Mouse (Mus musculus) heart, postnatal 0 days (tissue): ENCODE results near the gene Arf5. TPM values are rescaled to one million over a fixed set of nuclear protein-coding genes. Genes with fewer than 3 reads are reported as not detected.
A peak's percentile ranks its signal among the peaks of the same experiment; 100 is the strongest.

Source experiments
- ATAC-seq: fragments of 200-750 bp; cut with Nextera tagmentation; 2 replicates; pipeline ENCODE4 v1.8.0; 2017; ENCODE audit warnings: low read depth, moderate number of reproducible peaks, moderate library complexity; ENCODE audit not compliant: insufficient read depth
- DNase-seq: peaks from one replicate; pipeline ENCODE4 v3.0.0-alpha.2; 2016; ENCODE audit warnings: low spot score
- H3K27ac ChIP-seq: fragments of 300-500 bp; sonication (generic); 2 replicates; pipeline ENCODE4 v1.5.1; 2014; ENCODE audit warnings: low read depth, mild to moderate bottlenecking
- H3K27me3 ChIP-seq: fragments of 300-500 bp; sonication (generic); 2 replicates; pipeline ENCODE4 v1.6.1; 2014; ENCODE audit warnings: low read length, mixed read lengths; ENCODE audit not compliant: control insufficient read depth, insufficient read depth
- H3K36me3 ChIP-seq: fragments of 300-500 bp; sonication (generic); replicated peaks from 2 replicates; pipeline ENCODE4 v1.6.1; 2014; ENCODE audit warnings: low read length, mixed read lengths; ENCODE audit not compliant: control insufficient read depth, insufficient read depth
- H3K4me1 ChIP-seq: fragments of 300-500 bp; sonication (generic); 2 replicates; pipeline ENCODE4 v1.6.1; 2014; ENCODE audit warnings: antibody characterized with exemption; ENCODE audit not compliant: control insufficient read depth, insufficient read depth
- H3K4me2 ChIP-seq: fragments of 300-500 bp; sonication (generic); 2 replicates; pipeline ENCODE4 v1.6.1; 2014; ENCODE audit warnings: low read depth, mild to moderate bottlenecking, low read length, moderate library complexity
- H3K4me3 ChIP-seq: fragments of 300-500 bp; sonication (generic); 2 replicates; pipeline ENCODE4 v1.5.1; 2014; ENCODE audit warnings: low read depth, low read length
- H3K9ac ChIP-seq: fragments of 300-500 bp; sonication (generic); replicated peaks from 2 replicates; pipeline ENCODE4 v1.6.1; 2014; ENCODE audit warnings: low read depth, low read length, mixed read lengths
- H3K9me3 ChIP-seq: fragments of 300-500 bp; sonication (generic); replicated peaks from 2 replicates; pipeline ENCODE4 v1.6.1; 2016; ENCODE audit warnings: low read length; ENCODE audit not compliant: control insufficient read depth
- CTCF ChIP-seq: IDR thresholded peaks from 2 replicates; pipeline ENCODE4 v1.5.1; 2016; ENCODE audit warnings: antibody characterized with exemption, control low read depth, low read depth
- EP300 ChIP-seq: IDR thresholded peaks from 2 replicates; pipeline ENCODE4 v1.6.1; 2016; ENCODE audit warnings: antibody characterized with exemption, low read depth
- WGBS: fragments of 180-500 bp; shearing (Covaris S2); extraction: QIAGEN DNeasy Blood & Tissue Kit; methylation state at CpG from one replicate; pipeline ENCODE4 v1.1.7; 2014; 5-methylcytosine and 5-hydroxymethylcytosine counted together
- polyA plus RNA-seq: library from polyadenylated mRNA; unstranded; fragments of >200 nt; fragmentation: Nextera tagmentation; extraction: Ambion mirVana; gene quantifications from 2 replicates; pipeline ENCODE4 v1.2.1, GENCODE M21; 2015
- total RNA-seq: library from RNA; depleted of rRNA; stranded (reverse); fragments of >200 nt; gene quantifications from 2 replicates; pipeline ENCODE4 v1.2.3, GENCODE M21; 2014; ENCODE audit warnings: low replicate concordance

The Arf5 gene
- total and polyA plus RNA-seq, 2 experiments from 2014 or later: 219 to 235 TPM

DNA sequence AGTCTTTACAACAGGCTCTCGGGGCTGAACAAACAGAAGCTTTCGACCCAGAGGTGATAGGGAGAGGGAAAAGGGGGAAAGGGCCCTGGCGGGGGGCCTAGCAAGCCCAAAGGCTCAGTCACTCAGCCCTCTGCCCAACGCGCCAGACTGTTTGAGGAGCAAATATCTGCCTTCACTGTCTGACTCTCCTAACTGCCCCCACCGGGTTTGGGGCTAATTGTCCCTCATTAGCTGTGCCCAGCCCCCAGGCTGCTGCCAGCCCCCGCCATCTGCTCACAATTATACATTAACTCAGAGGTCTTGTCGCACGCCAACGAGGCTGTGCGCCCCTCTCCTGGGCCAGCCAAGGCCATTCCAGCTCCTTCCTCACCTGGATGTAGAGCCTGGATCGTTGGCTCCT is 27.6 kb downstream of the Arf5 start:
- no peak for TF ChIP-seq EP300
- no peak for TF ChIP-seq CTCF
- ATAC-seq (no peak), DNase-seq (no peak)
- H3K36me3 ChIP-seq: no peaks in the 10 kb centered on the region
- H3K4me3 ChIP-seq: no peak overlapping the region
- no peak overlapping the region for H3K4me2 ChIP-seq
- under 1% methylated on average over 12 of the region's 12 CpGs for WGBS
- no peaks in the 10 kb centered on the region for H3K4me1 ChIP-seq
- H3K27ac ChIP-seq: no peak overlapping the region
- H3K9ac ChIP-seq: no peak overlapping the region
- no peaks in the 10 kb centered on the region for H3K9me3 ChIP-seq
- H3K27me3 ChIP-seq: peaks cover 34% of the 10 kb centered on the region

DNA sequence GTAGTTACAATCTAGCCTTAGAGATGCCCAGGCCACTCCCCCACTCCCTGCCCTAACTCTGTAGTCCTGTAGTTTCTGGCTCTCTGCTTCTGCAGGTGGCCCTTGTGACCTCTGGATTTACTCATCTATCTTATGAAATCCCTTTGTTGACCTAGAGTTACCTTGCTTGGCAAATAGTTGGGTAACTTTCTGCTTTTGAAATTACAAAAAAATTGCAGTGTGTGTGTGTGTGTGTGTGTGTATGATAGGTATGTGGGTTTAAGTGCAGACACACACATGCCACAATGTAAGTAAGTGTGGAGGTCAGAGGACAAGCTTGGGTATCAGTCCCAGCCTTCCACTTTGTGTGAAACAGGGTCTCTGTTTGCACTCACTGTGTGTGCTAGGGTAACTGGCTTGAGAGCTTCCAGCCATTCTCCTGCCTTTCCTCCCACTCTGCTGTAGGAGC is 35.9 kb downstream of the Arf5 start:
- no peak overlapping the region for H3K27ac ChIP-seq
- no peaks in the 10 kb centered on the region for H3K9me3 ChIP-seq
- DNase-seq (no peak), ATAC-seq (no peak)
- H3K4me1 ChIP-seq: no peaks in the 10 kb centered on the region
- no peak overlapping the region for H3K4me3 ChIP-seq
- H3K4me2 ChIP-seq: no peak overlapping the region
- no peaks in the 10 kb centered on the region for H3K27me3 ChIP-seq
- no peaks in the 10 kb centered on the region for H3K36me3 ChIP-seq
- no peak overlapping the region for H3K9ac ChIP-seq
- TF ChIP-seq EP300 (no peak), CTCF (no peak)

DNA sequence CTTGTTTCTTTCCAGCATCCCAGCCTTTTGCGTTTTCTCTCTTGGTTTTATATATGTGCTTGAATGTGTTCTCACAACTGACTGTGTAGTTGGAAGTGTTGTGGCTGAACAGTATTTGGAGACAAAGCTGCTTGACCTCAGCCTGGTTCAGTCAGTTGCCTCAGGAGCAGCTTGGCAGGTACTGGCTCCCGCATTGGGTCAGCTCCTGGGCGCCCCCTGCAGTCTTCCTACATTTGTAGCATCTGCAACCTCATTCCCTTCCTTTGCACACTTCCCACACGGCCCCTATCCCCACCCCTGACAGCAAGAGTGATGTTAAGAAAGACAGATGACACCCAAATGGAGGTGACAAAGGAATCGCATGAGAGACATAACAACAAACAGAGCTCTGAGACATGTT is 37.2 kb downstream of the Arf5 start:
- WGBS: 4% methylated on average over 5 of the region's 5 CpGs
- Histone ChIP-seq H3K4me2 (no peak overlapping the region), H3K9me3 (no peaks in the 10 kb centered on the region), H3K27ac (no peak overlapping the region), H3K9ac (no peak overlapping the region), H3K4me3 (no peak overlapping the region), H3K4me1 (no peaks in the 10 kb centered on the region), H3K27me3 (no peaks in the 10 kb centered on the region), H3K36me3 (no peaks in the 10 kb centered on the region)
- ATAC-seq: no peak
- TF ChIP-seq EP300 (no peak), CTCF (peak; percentile 58)
- peak; percentile 34 for DNase-seq

DNA sequence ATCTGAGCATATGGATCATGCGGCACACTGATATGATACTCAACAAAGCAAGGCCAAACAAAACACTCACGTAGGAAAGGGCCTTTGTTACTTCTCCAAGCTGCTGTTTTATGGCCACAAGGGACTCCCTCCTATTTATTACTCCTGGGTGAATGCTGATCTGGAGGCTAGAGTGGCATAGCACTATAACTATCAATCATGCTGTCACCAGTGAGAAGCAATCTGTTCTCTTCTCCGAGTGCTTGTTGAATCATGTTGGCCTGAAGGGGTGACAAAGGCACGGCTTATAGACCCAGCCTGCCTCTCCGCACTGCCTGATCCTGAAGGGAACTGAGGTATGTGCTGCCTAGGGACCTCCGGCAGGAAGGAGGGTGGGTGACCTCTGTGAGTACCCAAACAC is 41.3 kb downstream of the Arf5 start:
- 35% methylated on average over 6 of the region's 6 CpGs for WGBS
- no peak overlapping the region for H3K27ac ChIP-seq
- H3K27me3 ChIP-seq: no peaks in the 10 kb centered on the region
- no peaks in the 10 kb centered on the region for H3K36me3 ChIP-seq
- TF ChIP-seq EP300 (no peak), CTCF (no peak)
- no peaks in the 10 kb centered on the region for H3K4me1 ChIP-seq
- DNase-seq (no peak), ATAC-seq (no peak)
- no peak overlapping the region for H3K9ac ChIP-seq
- no peaks in the 10 kb centered on the region for H3K9me3 ChIP-seq
- no peak overlapping the region for H3K4me2 ChIP-seq
- no peak overlapping the region for H3K4me3 ChIP-seq

DNA sequence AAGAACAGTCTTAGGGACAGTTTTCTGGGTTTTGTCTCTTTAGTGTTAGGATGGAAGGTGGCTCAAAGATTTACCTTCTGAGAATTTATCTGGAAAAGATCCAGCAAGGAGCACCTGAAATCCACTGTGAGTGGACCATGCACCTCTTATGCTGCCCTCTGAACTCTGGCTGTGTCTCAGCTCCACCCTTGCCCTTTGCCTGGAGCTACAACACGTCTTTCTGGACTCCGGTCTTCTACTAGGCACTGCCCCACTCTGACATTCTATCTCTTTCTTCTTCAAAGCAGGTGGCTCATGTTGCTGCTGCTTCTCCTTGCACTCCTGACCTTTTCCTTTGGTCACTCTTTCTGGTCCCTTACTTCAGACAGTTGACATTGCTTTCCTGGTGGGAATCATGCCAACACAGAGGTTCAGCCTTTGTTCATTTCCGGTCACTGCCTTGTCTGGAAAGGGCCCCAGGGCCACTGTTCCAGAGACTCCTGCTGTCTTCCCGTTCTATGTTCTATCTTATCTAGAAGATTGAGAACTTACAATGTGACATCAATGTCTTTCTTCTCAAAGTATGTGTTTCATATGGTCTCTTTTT is 46.8 kb downstream of the Arf5 start:
- DNase-seq (no peak), ATAC-seq (no peak)
- WGBS: 42% methylated on average over 4 of the region's 4 CpGs
- Histone ChIP-seq H3K36me3 (no peaks in the 10 kb centered on the region), H3K27me3 (no peaks in the 10 kb centered on the region), H3K9me3 (no peaks in the 10 kb centered on the region), H3K4me2 (no peak overlapping the region), H3K27ac (no peak overlapping the region), H3K4me3 (no peak overlapping the region), H3K9ac (no peak overlapping the region), H3K4me1 (no peaks in the 10 kb centered on the region)
- TF ChIP-seq CTCF: no peak
- TF ChIP-seq EP300: no peak

DNA sequence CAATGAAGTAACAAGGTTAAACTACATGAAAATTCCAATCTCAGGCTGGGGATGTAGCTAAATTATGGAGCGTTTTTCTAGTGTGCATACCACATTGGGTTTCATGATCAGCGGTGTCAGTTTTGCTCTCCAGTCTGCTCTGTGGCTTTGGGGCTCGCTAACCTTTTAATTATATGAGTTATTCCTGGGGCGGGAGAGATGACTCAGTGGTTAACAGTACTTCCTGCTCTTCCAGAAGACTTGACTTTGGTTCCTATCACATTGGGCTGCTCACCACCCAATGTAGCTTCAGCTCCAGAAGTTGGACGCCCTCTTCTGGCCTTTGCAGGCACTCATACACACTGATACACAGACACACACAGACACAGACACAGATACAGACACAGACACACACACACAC is 47.3 kb downstream of the Arf5 start:
- ATAC-seq (no peak), DNase-seq (no peak)
- no peaks in the 10 kb centered on the region for H3K27me3 ChIP-seq
- no peak overlapping the region for H3K27ac ChIP-seq
- H3K9ac ChIP-seq: no peak overlapping the region
- H3K36me3 ChIP-seq: no peaks in the 10 kb centered on the region
- H3K4me2 ChIP-seq: no peak overlapping the region
- WGBS: 74% methylated on average over 5 of the region's 5 CpGs
- no peak for TF ChIP-seq CTCF
- TF ChIP-seq EP300: no peak
- H3K4me3 ChIP-seq: no peak overlapping the region
- H3K9me3 ChIP-seq: no peaks in the 10 kb centered on the region
- H3K4me1 ChIP-seq: no peaks in the 10 kb centered on the region
